Mouse (Mus musculus) midbrain, postnatal 0 days (tissue): ENCODE results near the gene Ttc6. TPM values are rescaled to one million over a fixed set of nuclear protein-coding genes. Genes with fewer than 3 reads are reported as not detected.

Experiments
- ATAC-seq: fragments of 200-750 bp; cut with Nextera tagmentation; 2 replicates; pipeline ENCODE4 v1.8.0; 2017; ENCODE audit warnings: moderate number of reproducible peaks, mild to moderate bottlenecking, moderate TSS enrichment, moderate library complexity; ENCODE audit not compliant: low FRiP score
- DNase-seq: peaks from one replicate; pipeline ENCODE4 v3.0.0-alpha.2; 2015; ENCODE audit warnings: low spot score
- H3K27ac ChIP-seq: fragments of 300-500 bp; sonication (generic); 2 replicates; pipeline ENCODE4 v1.5.1; 2014; ENCODE audit warnings: low read depth, mild to moderate bottlenecking, low read length, mixed read lengths
- H3K27me3 ChIP-seq: fragments of 300-500 bp; sonication (generic); 2 replicates; pipeline ENCODE4 v1.6.1; 2014; ENCODE audit warnings: low read length, control low read depth, mixed read lengths; ENCODE audit not compliant: insufficient read depth
- H3K36me3 ChIP-seq: fragments of 300-500 bp; sonication (generic); 2 replicates; pipeline ENCODE4 v1.6.1; 2014; ENCODE audit warnings: low read length, control low read depth, mixed read lengths; ENCODE audit not compliant: insufficient read depth
- H3K4me1 ChIP-seq: fragments of 300-500 bp; sonication (generic); 2 replicates; pipeline ENCODE4 v1.6.1; 2014; ENCODE audit warnings: mild to moderate bottlenecking, control low read depth, antibody characterized with exemption, low read length, mixed read lengths; ENCODE audit not compliant: insufficient read depth
- H3K4me2 ChIP-seq: fragments of 300-500 bp; sonication (generic); 2 replicates; pipeline ENCODE4 v1.6.1; 2014; ENCODE audit warnings: low read depth, mild to moderate bottlenecking, low read length, mixed read lengths; ENCODE audit not compliant: poor library complexity, severe bottlenecking
- H3K4me3 ChIP-seq: fragments of 300-500 bp; sonication (generic); 2 replicates; pipeline ENCODE4 v1.5.1; 2014; ENCODE audit warnings: low read depth, mild to moderate bottlenecking, low read length, moderate library complexity
- H3K9ac ChIP-seq: fragments of 300-500 bp; sonication (generic); replicated peaks from 2 replicates; pipeline ENCODE4 v1.6.1; 2014; ENCODE audit warnings: mild to moderate bottlenecking, low read length, moderate library complexity, mixed read lengths; ENCODE audit not compliant: poor library complexity, severe bottlenecking
- H3K9me3 ChIP-seq: fragments of 300-500 bp; sonication (generic); 2 replicates; pipeline ENCODE4 v1.6.1; 2016; ENCODE audit warnings: low read length, control low read depth
- CTCF ChIP-seq: IDR thresholded peaks from 2 replicates; pipeline ENCODE4 v1.5.1; 2016; ENCODE audit warnings: antibody characterized with exemption, mild to moderate bottlenecking
- WGBS: fragments of 180-500 bp; shearing (Covaris S2); extraction: QIAGEN DNeasy Blood & Tissue Kit; methylation state at CpG from one replicate; pipeline ENCODE4 v1.1.7; 2014; 5-methylcytosine and 5-hydroxymethylcytosine counted together
- polyA plus RNA-seq: library from polyadenylated mRNA; unstranded; fragments of >200 nt; fragmentation: Nextera tagmentation; extraction: Ambion mirVana; gene quantifications from 2 replicates; pipeline ENCODE4 v1.2.1, GENCODE M21; 2015
- total RNA-seq: library from RNA; depleted of rRNA; stranded (reverse); fragments of >200 nt; gene quantifications from 2 replicates; pipeline ENCODE4 v1.2.3, GENCODE M21; 2014

Gene Ttc6
- total and polyA plus RNA-seq, 2 experiments from 2014 or later, result 0.91 to 2.2 TPM

GRCm38 (mm10) chr12:57548352-57548980, 15.4 kb upstream of the Ttc6 start:
- H3K27ac ChIP-seq, result no peak overlapping the region
- no peaks in the 10 kb centered on the region for H3K9me3 ChIP-seq
- 0 out of 2 replicates have a peak, but pooled peaks cover 7% of the 10 kb centered on the region for H3K4me1 ChIP-seq
- no peak overlapping the region for H3K4me2 ChIP-seq
- TF ChIP-seq CTCF, result peak; percentile 35
- ATAC-seq (no peak), DNase-seq (no peak)
- H3K27me3 ChIP-seq, result peaks cover 84% of the 10 kb centered on the region
- WGBS, result 1% methylated on average over 20 of the region's 20 CpGs
- H3K4me3 ChIP-seq, result no peak overlapping the region
- H3K36me3 ChIP-seq, result no peaks in the 10 kb centered on the region
- H3K9ac ChIP-seq, result no peak overlapping the region

- TF ChIP-seq CTCF, result no peak
- DNase-seq, result no peak
- H3K27me3 ChIP-seq, result peaks cover 87% of the 10 kb centered on the region
- no peak overlapping the region for H3K9ac ChIP-seq
- ATAC-seq, result no peak
- no peaks in the 10 kb centered on the region for H3K9me3 ChIP-seq
- H3K4me2 ChIP-seq, result no peak overlapping the region
- H3K4me3 ChIP-seq, result no peak overlapping the region
- H3K27ac ChIP-seq, result no peak overlapping the region
- no peaks in the 10 kb centered on the region for H3K36me3 ChIP-seq
- 2% methylated on average over 25 of the region's 25 CpGs for WGBS
- 0 out of 2 replicates have a peak, but pooled peaks cover 7% of the 10 kb centered on the region for H3K4me1 ChIP-seq
These were observed 14.8 kb upstream of the Ttc6 start for GRCm38 (mm10) chr12:57548981-57549666.

GRCm38 (mm10) chr12:57549667-57550160, 14.2 kb upstream of the Ttc6 start:
- Histone ChIP-seq H3K4me2 (no peak overlapping the region), H3K27me3 (peaks cover 90% of the 10 kb centered on the region), H3K9ac (no peak overlapping the region), H3K9me3 (no peaks in the 10 kb centered on the region), H3K36me3 (no peaks in the 10 kb centered on the region), H3K4me3 (no peak overlapping the region), H3K4me1 (0 out of 2 replicates have a peak, but pooled peaks cover 7% of the 10 kb centered on the region), H3K27ac (no peak overlapping the region)
- TF ChIP-seq CTCF, result no peak
- DNase-seq, result no peak
- ATAC-seq, result no peak
- WGBS, result under 1% methylated on average over 15 of the region's 15 CpGs

GRCm38 (mm10) chr12:57550181-57550808, 13.6 kb upstream of the Ttc6 start:
- no peak overlapping the region for H3K4me2 ChIP-seq
- WGBS, result 2% methylated on average over 31 of the region's 31 CpGs
- DNase-seq, result no peak

GRCm38 (mm10) chr12:57550881-57551280, 13.0 kb upstream of the Ttc6 start:
- DNase-seq, result no peak
- ATAC-seq, result no peak
- H3K27ac ChIP-seq, result no peak overlapping the region
- H3K9ac ChIP-seq, result no peak overlapping the region
- H3K36me3 ChIP-seq, result no peaks in the 10 kb centered on the region
- H3K27me3 ChIP-seq, result peaks cover 92% of the 10 kb centered on the region
- 0 out of 2 replicates have a peak, but pooled peaks cover 1% of the 10 kb centered on the region for H3K4me1 ChIP-seq
- no peak overlapping the region for H3K4me2 ChIP-seq
- no peak overlapping the region for H3K4me3 ChIP-seq
- no peak for TF ChIP-seq CTCF
- WGBS, result 3% methylated on average over 8 of the region's 8 CpGs
- H3K9me3 ChIP-seq, result no peaks in the 10 kb centered on the region

More at GRCm38 (mm10) chr12:57550181-57550808, 13.6 kb upstream of the Ttc6 start:
- peaks cover 93% of the 10 kb centered on the region for H3K27me3 ChIP-seq
- H3K9ac ChIP-seq, result no peak overlapping the region
- H3K36me3 ChIP-seq, result no peaks in the 10 kb centered on the region
- 0 out of 2 replicates have a peak, but pooled peaks cover 7% of the 10 kb centered on the region for H3K4me1 ChIP-seq
- no peak overlapping the region for H3K27ac ChIP-seq
- H3K4me3 ChIP-seq, result no peak overlapping the region
- ATAC-seq, result no peak
- no peak for TF ChIP-seq CTCF
- H3K9me3 ChIP-seq, result no peaks in the 10 kb centered on the region
